Mouse (Mus musculus) intestine, postnatal 0 days (tissue): ENCODE measurements at regions not wholly inside any gene's neighbourhood (a gene's known extent, or its start where the extent isn't known, plus 50 kb on each side); places are given as distances from the start of the nearest gene placed in this dataset.
A peak's percentile ranks its signal among the peaks of the same experiment; 100 is the strongest.

Experiments used
- ATAC-seq: fragments of 200-750 bp; cut with Nextera tagmentation; 2 replicates; pipeline ENCODE4 v1.8.0; 2017; ENCODE audit warnings: mild to moderate bottlenecking, moderate TSS enrichment, moderate library complexity
- H3K27ac ChIP-seq: fragments of 300-500 bp; sonication (generic); 2 replicates; pipeline ENCODE4 v1.5.1; 2014; ENCODE audit warnings: mild to moderate bottlenecking, low read depth, low read length, moderate library complexity
- H3K27me3 ChIP-seq: fragments of 300-500 bp; sonication (generic); replicated peaks from 2 replicates; pipeline ENCODE4 v1.6.1; 2014; ENCODE audit warnings: low read length, mixed read lengths; ENCODE audit not compliant: control insufficient read depth, insufficient read depth
- H3K36me3 ChIP-seq: fragments of 300-500 bp; sonication (generic); 2 replicates; pipeline ENCODE4 v1.6.1; 2014; ENCODE audit warnings: mild to moderate bottlenecking, moderate library complexity; ENCODE audit not compliant: control insufficient read depth, insufficient read depth
- H3K4me1 ChIP-seq: fragments of 300-500 bp; sonication (generic); replicated peaks from 2 replicates; pipeline ENCODE4 v1.6.1; 2014; ENCODE audit warnings: antibody characterized with exemption, low read length, mixed read lengths; ENCODE audit not compliant: control insufficient read depth, insufficient read depth
- H3K4me2 ChIP-seq: fragments of 300-500 bp; sonication (generic); replicated peaks from 2 replicates; pipeline ENCODE4 v1.6.1; 2014; ENCODE audit warnings: low read depth, mild to moderate bottlenecking, moderate library complexity
- H3K4me3 ChIP-seq: fragments of 300-500 bp; sonication (generic); 2 replicates; pipeline ENCODE4 v1.5.1; 2014; ENCODE audit warnings: low read depth, low read length
- H3K9ac ChIP-seq: fragments of 300-500 bp; sonication (generic); 2 replicates; pipeline ENCODE4 v1.6.1; 2014; ENCODE audit warnings: mild to moderate bottlenecking, low read depth, low read length
- H3K9me3 ChIP-seq: fragments of 300-500 bp; sonication (generic); 2 replicates; pipeline ENCODE4 v1.6.1; 2016; ENCODE audit warnings: mixed run types; ENCODE audit not compliant: control insufficient read depth
- CTCF ChIP-seq: sonication (generic); IDR thresholded peaks from 2 replicates; pipeline ENCODE4 v1.5.1; 2016; ENCODE audit warnings: low read depth, mild to moderate bottlenecking, control low read depth, antibody characterized with exemption, moderate library complexity
- WGBS: fragments of 180-500 bp; shearing (Covaris S2); extraction: QIAGEN DNeasy Blood & Tissue Kit; methylation state at CpG from one replicate; pipeline ENCODE4 v1.1.7; 2014; 5-methylcytosine and 5-hydroxymethylcytosine counted together

DNA sequence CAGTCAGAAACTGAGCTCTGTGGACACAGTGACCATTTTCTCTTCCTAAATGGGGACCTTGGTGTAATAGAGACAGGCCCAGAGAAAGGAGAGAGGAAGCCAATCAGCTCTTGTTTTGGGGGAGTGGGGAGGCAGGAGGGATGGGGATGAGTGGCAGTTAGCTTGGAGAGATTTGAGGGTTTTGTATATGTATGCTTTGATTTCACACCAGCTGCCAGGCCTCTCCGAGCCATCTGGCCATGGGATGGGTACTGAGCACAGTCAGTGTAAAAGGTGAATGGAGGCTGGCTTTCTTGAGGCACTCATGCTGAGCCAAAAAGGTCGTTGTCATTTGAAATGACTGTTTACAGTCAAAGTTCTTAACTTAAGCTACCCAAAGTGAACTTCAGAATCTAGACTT lies 295.2 kb upstream of the Gadl1 start:
- Histone ChIP-seq H3K36me3 (no peaks in the 10 kb centered on the region), H3K4me1 (no peaks in the 10 kb centered on the region), H3K9me3 (no peaks in the 10 kb centered on the region)

GRCm38 (mm10) chr9:115617909-115618308 lies 291.3 kb upstream of the Gadl1 start:
- H3K4me2 ChIP-seq, result no peak overlapping the region
- H3K27ac ChIP-seq, result no peak overlapping the region
- 63% methylated on average over 6 of the region's 6 CpGs for WGBS
- H3K9ac ChIP-seq, result no peak overlapping the region
- no peak overlapping the region for H3K4me3 ChIP-seq
- no peaks in the 10 kb centered on the region for H3K27me3 ChIP-seq
- no peaks in the 10 kb centered on the region for H3K4me1 ChIP-seq
- no peaks in the 10 kb centered on the region for H3K36me3 ChIP-seq
- ATAC-seq, result no peak
- no peaks in the 10 kb centered on the region for H3K9me3 ChIP-seq
- no peak for TF ChIP-seq CTCF

More for the DNA sequence above, 295.2 kb upstream of the Gadl1 start:
- H3K27me3 ChIP-seq, result no peaks in the 10 kb centered on the region
- no peak overlapping the region for H3K27ac ChIP-seq
- 82% methylated on average over 2 of the region's 2 CpGs for WGBS
- no peak for ATAC-seq
- no peak for TF ChIP-seq CTCF
- no peak overlapping the region for H3K4me3 ChIP-seq
- H3K9ac ChIP-seq, result no peak overlapping the region
- H3K4me2 ChIP-seq, result no peak overlapping the region

- H3K36me3 ChIP-seq, result no peaks in the 10 kb centered on the region
- ATAC-seq, result no peak
- H3K27me3 ChIP-seq, result no peaks in the 10 kb centered on the region
- no peak overlapping the region for H3K27ac ChIP-seq
- TF ChIP-seq CTCF, result peak; percentile 27
- H3K4me2 ChIP-seq, result no peak overlapping the region
- whole genome bisulfite sequencing, result 37% methylated on average over 5 of the region's 5 CpGs
- H3K4me1 ChIP-seq, result no peaks in the 10 kb centered on the region
- no peaks in the 10 kb centered on the region for H3K9me3 ChIP-seq
- H3K4me3 ChIP-seq, result no peak overlapping the region
- no peak overlapping the region for H3K9ac ChIP-seq
Observed at GRCm38 (mm10) chr9:115623948-115624347, 285.3 kb upstream of the Gadl1 start.

DNA sequence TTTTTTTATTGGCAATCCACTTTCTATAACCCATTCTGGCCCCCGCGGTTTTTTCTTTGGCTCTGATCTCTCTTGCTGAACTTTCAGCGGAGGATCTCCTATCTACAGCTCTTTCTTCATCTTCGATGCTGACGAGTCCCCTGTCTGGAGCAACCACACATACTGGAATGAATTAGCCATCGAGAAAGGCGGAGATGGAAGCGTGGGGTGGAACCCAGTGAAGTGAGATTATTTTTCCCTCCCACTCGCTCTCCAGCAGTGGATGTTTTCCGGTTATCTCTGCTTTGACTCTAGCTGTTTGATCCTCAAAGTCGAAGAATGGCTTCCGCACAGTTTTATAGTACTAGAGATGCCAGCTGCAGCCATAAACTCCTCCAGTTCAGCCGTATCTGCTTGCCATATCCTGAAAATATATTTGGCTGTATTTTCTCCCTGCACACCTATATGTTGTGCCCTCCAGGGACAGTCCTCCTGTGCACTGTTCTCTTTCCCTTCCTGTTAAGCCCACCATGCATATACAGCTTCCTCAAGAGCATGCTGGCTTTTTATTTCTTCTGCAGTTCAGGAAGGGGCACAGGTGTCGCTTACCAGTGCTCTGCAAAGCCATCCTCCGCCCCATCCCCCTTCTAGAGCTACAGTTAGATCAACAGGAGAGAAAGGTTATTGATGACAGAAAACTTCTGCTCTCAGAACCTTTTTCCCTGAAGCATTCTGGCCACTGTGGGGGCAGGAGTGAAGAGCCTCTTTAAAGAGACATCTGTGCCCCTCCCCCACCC lies 284.3 kb upstream of the Gadl1 start:
- Histone ChIP-seq H3K9me3 (no peaks in the 10 kb centered on the region), H3K4me3 (no peak overlapping the region), H3K4me2 (no peak overlapping the region), H3K36me3 (no peaks in the 10 kb centered on the region), H3K4me1 (no peaks in the 10 kb centered on the region), H3K27me3 (no peaks in the 10 kb centered on the region), H3K9ac (no peak overlapping the region), H3K27ac (no peak overlapping the region)
- ATAC-seq, result no peak
- TF ChIP-seq CTCF, result no peak
- 56% methylated on average over 15 of the region's 15 CpGs for WGBS

GRCm38 (mm10) chr9:115627551-115627950 lies 281.7 kb upstream of the Gadl1 start:
- no peak for TF ChIP-seq CTCF

GRCm38 (mm10) chr9:115637114-115637513 lies 272.1 kb upstream of the Gadl1 start:
- no peak for TF ChIP-seq CTCF
- no peak overlapping the region for H3K4me3 ChIP-seq
- H3K36me3 ChIP-seq, result no peaks in the 10 kb centered on the region
- no peak overlapping the region for H3K9ac ChIP-seq
- no peak overlapping the region for H3K4me2 ChIP-seq
- 62% methylated on average over 6 of the region's 6 CpGs for WGBS
- H3K27me3 ChIP-seq, result no peaks in the 10 kb centered on the region
- ATAC-seq, result no peak
- H3K9me3 ChIP-seq, result no peaks in the 10 kb centered on the region
- no peak overlapping the region for H3K27ac ChIP-seq
- no peaks in the 10 kb centered on the region for H3K4me1 ChIP-seq

More at GRCm38 (mm10) chr9:115627551-115627950, 281.7 kb upstream of the Gadl1 start:
- Histone ChIP-seq H3K27me3 (no peaks in the 10 kb centered on the region), H3K36me3 (no peaks in the 10 kb centered on the region), H3K4me3 (no peak overlapping the region), H3K9me3 (no peaks in the 10 kb centered on the region), H3K4me1 (no peaks in the 10 kb centered on the region), H3K9ac (no peak overlapping the region), H3K4me2 (no peak overlapping the region), H3K27ac (no peak overlapping the region)
- 66% methylated on average over 3 of the region's 3 CpGs for WGBS
- ATAC-seq, result no peak
